ENCODE assay signal across 21 mouse cellular contexts in the genomic region with DNA sequence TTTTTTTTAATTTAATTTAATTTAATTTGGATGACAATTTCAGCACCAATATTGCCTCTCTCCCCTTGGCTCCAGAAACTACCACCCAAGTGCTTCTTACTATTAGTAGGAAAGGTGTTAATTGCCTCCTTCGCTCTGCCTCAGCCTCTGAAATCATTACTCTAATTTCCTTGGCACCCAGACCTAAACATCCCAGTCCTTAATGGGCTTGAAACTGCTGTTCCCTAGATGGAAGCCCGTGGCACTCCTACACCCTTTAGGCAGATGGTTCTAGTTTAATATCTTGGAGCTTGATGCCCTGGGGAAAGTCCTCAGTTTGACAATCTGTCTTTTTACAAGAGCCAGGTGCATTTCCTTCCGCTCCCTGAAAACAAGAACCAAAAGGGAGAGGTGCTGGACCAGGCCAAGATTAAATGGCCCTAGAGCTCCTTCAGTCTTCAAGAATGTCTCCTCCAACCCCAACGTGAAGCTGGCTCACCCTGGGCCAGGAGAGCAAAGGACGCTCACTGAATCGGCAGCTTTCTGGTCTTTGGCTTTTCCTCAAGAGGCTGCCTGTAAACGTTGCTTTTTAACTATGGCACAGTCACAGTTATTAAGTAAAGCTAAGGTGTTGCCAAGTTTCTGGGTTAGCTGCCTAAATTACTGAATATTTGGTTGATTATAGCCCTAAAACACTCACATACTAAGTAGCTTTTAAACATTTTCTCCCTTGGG.
DNase-seq lines count a peak whose midpoint lies in the region; ATAC-seq lines count a peak whose summit lies in the region.
"Had no signal": no experiment of that assay in that cellular context is flagged by ENCODE, and none has a peak within 500 bp of the region (broad histone marks: within the 10 kb centered on the region; RNA-seq: fewer than 3 reads in every experiment).

No protein-coding gene starts in this region.

- no peak overlapping the region for H3K4me2 ChIP-seq in forebrain, embryonic 14.5 days (ENCODE audit: low read length)
- H3K4me2 ChIP-seq in forebrain, embryonic 16.5 days (ENCODE audit: low read length), result no peak overlapping the region
- H3K4me2 ChIP-seq in limb, embryonic 13.5 days (replicated peaks), result 0 out of 2 replicates have a peak overlapping the region, but pooled peaks have one; percentile 4
- H3K4me2 ChIP-seq: embryonic facial prominence, embryonic 13.5 days; hindbrain, embryonic 13.5 days; limb, embryonic 12.5 days; lung, embryonic 15.5 days; midbrain, embryonic 11.5 days; neural tube, embryonic 13.5 days had no signal

- no peaks in the 10 kb centered on the region for H3K9me3 ChIP-seq in forebrain, embryonic 14.5 days (replicated peaks; ENCODE audit: control insufficient read depth, low read length)
- H3K9me3 ChIP-seq in forebrain, embryonic 10.5 days, result no peaks in the 10 kb centered on the region
- H3K9me3 ChIP-seq in forebrain, embryonic 16.5 days (ENCODE audit: control insufficient read depth, low read length), result no peaks in the 10 kb centered on the region
- H3K9me3 ChIP-seq in limb, embryonic 13.5 days, result no peaks in the 10 kb centered on the region
- H3K9me3 ChIP-seq: embryonic facial prominence, embryonic 13.5 days; heart, embryonic 10.5 days; hindbrain, embryonic 13.5 days; limb, embryonic 12.5 days; lung, embryonic 15.5 days; neural tube, embryonic 13.5 days had no signal

- H3K4me3 ChIP-seq in forebrain, embryonic 14.5 days (ENCODE audit: low read depth, low read length), result no peak overlapping the region
- H3K4me3 ChIP-seq in forebrain, embryonic 10.5 days, result no peak overlapping the region
- H3K4me3 ChIP-seq in forebrain, embryonic 16.5 days (replicated peaks; ENCODE audit: low read length), result no peak overlapping the region
- H3K4me3 ChIP-seq in limb, embryonic 13.5 days, result no peak overlapping the region
- H3K4me3 ChIP-seq: embryonic facial prominence, embryonic 13.5 days; heart, embryonic 10.5 days; hindbrain, embryonic 13.5 days; limb, embryonic 12.5 days; lung, embryonic 15.5 days; neural tube, embryonic 13.5 days had no signal

- no peaks in the 10 kb centered on the region for H3K27me3 ChIP-seq in forebrain, embryonic 14.5 days (replicated peaks; ENCODE audit: control insufficient read depth, insufficient read depth, low read length)
- H3K27me3 ChIP-seq in forebrain, embryonic 10.5 days (ENCODE audit: poor library complexity, severe bottlenecking), result no peaks in the 10 kb centered on the region
- no peaks in the 10 kb centered on the region for H3K27me3 ChIP-seq in forebrain, embryonic 16.5 days (replicated peaks; ENCODE audit: control insufficient read depth, insufficient read depth, low read length)
- H3K27me3 ChIP-seq in limb, embryonic 13.5 days, result peaks cover 27% of the 10 kb centered on the region
- H3K27me3 ChIP-seq: embryonic facial prominence, embryonic 13.5 days; hindbrain, embryonic 13.5 days; lung, embryonic 15.5 days; neural tube, embryonic 13.5 days had no signal

- H3K27ac ChIP-seq in forebrain, embryonic 14.5 days (ENCODE audit: low read depth, low read length), result no peak overlapping the region; the same call in 1 of the 2 replicates
- no peak overlapping the region for H3K27ac ChIP-seq in forebrain, embryonic 10.5 days
- no peak overlapping the region for H3K27ac ChIP-seq in forebrain, embryonic 16.5 days (ENCODE audit: low read length)
- no peak overlapping the region for H3K27ac ChIP-seq in limb, embryonic 13.5 days
- H3K27ac ChIP-seq: embryonic facial prominence, embryonic 13.5 days; heart, embryonic 10.5 days; hindbrain, embryonic 13.5 days; limb, embryonic 12.5 days; liver, embryonic 14.5 days; lung, embryonic 15.5 days; neural tube, embryonic 13.5 days had no signal

- peak; percentile 87 for DNase-seq in forebrain, embryonic 14.5 days (ENCODE audit: low spot score)
- no peak for DNase-seq in forebrain, embryonic 10.5 days (ENCODE audit: extremely low spot score, low spot score)
- DNase-seq in kidney, postnatal 36 days, result peak; percentile 5 to 34
- DNase-seq in kidney, adult 11 months, result no peak
- no peak for DNase-seq in right cerebral cortex, postnatal 25 days
- DNase-seq: adrenal gland, postnatal 36 days; cerebellum, adult 8-10 months; gastrocnemius, postnatal 36 days; heart, postnatal 10 days; thymus, postnatal 36 days had no signal

- WGBS in forebrain, embryonic 14.5 days, result 55% methylated on average over 7 of the region's 7 CpGs
- WGBS in forebrain, embryonic 10.5 days, result 65% methylated on average over 7 of the region's 7 CpGs
- WGBS in forebrain, embryonic 16.5 days, result 58% methylated on average over 7 of the region's 7 CpGs
- WGBS in limb, embryonic 13.5 days, result 14% methylated on average over 7 of the region's 7 CpGs

- H3K9ac ChIP-seq in forebrain, embryonic 14.5 days (ENCODE audit: low read length), result no peak overlapping the region
- H3K9ac ChIP-seq in forebrain, embryonic 16.5 days (replicated peaks; ENCODE audit: low read depth, low read length), result no peak overlapping the region
- H3K9ac ChIP-seq in limb, embryonic 13.5 days, result no peak overlapping the region
- H3K9ac ChIP-seq: embryonic facial prominence, embryonic 13.5 days; hindbrain, embryonic 13.5 days; limb, embryonic 12.5 days; liver, embryonic 14.5 days; lung, embryonic 15.5 days; neural tube, embryonic 13.5 days had no signal

- H3K36me3 ChIP-seq in forebrain, embryonic 14.5 days (ENCODE audit: control insufficient read depth, insufficient read depth, low read length), result no peaks in the 10 kb centered on the region
- H3K36me3 ChIP-seq in forebrain, embryonic 10.5 days (replicated peaks), result no peaks in the 10 kb centered on the region
- H3K36me3 ChIP-seq in forebrain, embryonic 16.5 days (ENCODE audit: control insufficient read depth, insufficient read depth), result no peaks in the 10 kb centered on the region
- H3K36me3 ChIP-seq in limb, embryonic 13.5 days, result no peaks in the 10 kb centered on the region
- H3K36me3 ChIP-seq: embryonic facial prominence, embryonic 13.5 days; heart, embryonic 10.5 days; hindbrain, embryonic 13.5 days; limb, embryonic 12.5 days; lung, embryonic 15.5 days; neural tube, embryonic 13.5 days had no signal

- peak; percentile 93 for ATAC-seq in forebrain, embryonic 14.5 days
- peak; percentile 95 for ATAC-seq in forebrain, embryonic 16.5 days
- peak; percentile 48; the same call in 1 of the 2 replicates for ATAC-seq in limb, embryonic 13.5 days (ENCODE audit: low FRiP score, low read depth)
- ATAC-seq: intestine, postnatal 0 days had no signal

- H3K4me1 ChIP-seq in forebrain, embryonic 14.5 days (ENCODE audit: control insufficient read depth, insufficient read depth, low read length), result no peaks in the 10 kb centered on the region
- H3K4me1 ChIP-seq in forebrain, embryonic 10.5 days, result no peaks in the 10 kb centered on the region
- H3K4me1 ChIP-seq in forebrain, embryonic 16.5 days (replicated peaks; ENCODE audit: control insufficient read depth, insufficient read depth, low read length), result peaks cover 4% of the 10 kb centered on the region
- H3K4me1 ChIP-seq in limb, embryonic 13.5 days, result peaks cover 26% of the 10 kb centered on the region
- H3K4me1 ChIP-seq: heart, embryonic 10.5 days; hindbrain, embryonic 13.5 days; lung, embryonic 15.5 days; neural tube, embryonic 13.5 days had no signal

Comparison
In these comparisons a context has a peak if more than half of its experiments do, and no peak if none do; other contexts are left out.
1. DNase-seq: peak in forebrain, embryonic 14.5 days (single experiment) and kidney, postnatal 36 days (2 of 2); none in forebrain, embryonic 10.5 days (single experiment), kidney, adult 11 months (single experiment) and right cerebral cortex, postnatal 25 days (single experiment).
2. Peak in every context shown above with its lines, with median percentiles within 50 percentile points of each other: ATAC-seq.